Comparison of ENCODE assay signal across 30 mouse cellular contexts in genomic region chr3:147153456-147153855, GRCm38 (mm10).
DNase-seq lines count a peak whose midpoint lies in the region; ATAC-seq and TF ChIP-seq lines count a peak whose summit lies in the region.
"Had no signal": no experiment of that assay in that cellular context is flagged by ENCODE, and none has a peak within 500 bp of the region (broad histone marks: within the 10 kb centered on the region; RNA-seq: fewer than 3 reads in every experiment).

No protein-coding gene starts in this region.

- no peaks in the 10 kb centered on the region for H3K27me3 ChIP-seq in midbrain, embryonic 11.5 days (ENCODE audit: control insufficient read depth, insufficient read depth, low read length)
- H3K27me3 ChIP-seq in midbrain, postnatal 0 days (ENCODE audit: insufficient read depth, low read length) = no peaks in the 10 kb centered on the region
- H3K27me3 ChIP-seq in limb, embryonic 14.5 days (ENCODE audit: control insufficient read depth, insufficient read depth, low read length) = no peaks in the 10 kb centered on the region
- H3K27me3 ChIP-seq: embryonic facial prominence, embryonic 12.5 days; hindbrain, embryonic 15.5 days; megakaryocyte, embryonic 14.5 days; midbrain, embryonic 13.5 days; neural tube, embryonic 15.5 days; stomach, embryonic 15.5 days had no signal

- no peak overlapping the region for H3K4me2 ChIP-seq in midbrain, embryonic 11.5 days
- no peak overlapping the region for H3K4me2 ChIP-seq in midbrain, postnatal 0 days (ENCODE audit: low read depth, low read length, poor library complexity, severe bottlenecking)
- no peak overlapping the region for H3K4me2 ChIP-seq in limb, embryonic 14.5 days (replicated peaks; ENCODE audit: low read depth, low read length, severe bottlenecking)
- H3K4me2 ChIP-seq: embryonic facial prominence, embryonic 12.5 days; heart, embryonic 11.5 days; hindbrain, embryonic 15.5 days; liver, embryonic 11.5 days; midbrain, embryonic 13.5 days; neural tube, embryonic 15.5 days; stomach, embryonic 15.5 days had no signal

- intact Hi-C loops in heart, postnatal 36 days (cut with DNase I) = no loop called here

- H3K27ac ChIP-seq in midbrain, embryonic 11.5 days (ENCODE audit: low read depth, low read length) = no peak overlapping the region
- no peak overlapping the region for H3K27ac ChIP-seq in midbrain, postnatal 0 days (ENCODE audit: low read depth, low read length)
- 0 out of 2 replicates have a peak overlapping the region, but pooled peaks have one; percentile 45 for H3K27ac ChIP-seq in limb, embryonic 14.5 days (replicated peaks; ENCODE audit: low read depth, low read length)
- H3K27ac ChIP-seq: hindbrain, embryonic 15.5 days; kidney, postnatal 0 days; midbrain, embryonic 13.5 days; neural tube, embryonic 15.5 days; stomach, embryonic 15.5 days had no signal

- no peaks in the 10 kb centered on the region for H3K4me1 ChIP-seq in midbrain, embryonic 11.5 days (ENCODE audit: control insufficient read depth, insufficient read depth, low read length)
- H3K4me1 ChIP-seq in midbrain, postnatal 0 days (ENCODE audit: insufficient read depth, low read length) = no peaks in the 10 kb centered on the region
- peaks cover 10% of the 10 kb centered on the region; the same call in 1 of the 2 replicates for H3K4me1 ChIP-seq in limb, embryonic 14.5 days (ENCODE audit: control insufficient read depth, insufficient read depth, low read length)
- H3K4me1 ChIP-seq: embryonic facial prominence, embryonic 12.5 days; hindbrain, embryonic 15.5 days; megakaryocyte, embryonic 14.5 days; midbrain, embryonic 13.5 days; neural tube, embryonic 15.5 days; stomach, embryonic 15.5 days had no signal

- WGBS in midbrain, embryonic 11.5 days = 80% methylated on average over 3 of the region's 3 CpGs
- 78% methylated on average over 3 of the region's 3 CpGs for WGBS in midbrain, postnatal 0 days
- 20% methylated on average over 3 of the region's 3 CpGs for WGBS in limb, embryonic 14.5 days

- no peak overlapping the region for H3K4me3 ChIP-seq in midbrain, embryonic 11.5 days (ENCODE audit: low read depth, low read length)
- H3K4me3 ChIP-seq in midbrain, postnatal 0 days (ENCODE audit: low read depth, low read length) = no peak overlapping the region
- H3K4me3 ChIP-seq in limb, embryonic 14.5 days (replicated peaks; ENCODE audit: low read length) = no peak overlapping the region
- H3K4me3 ChIP-seq: embryonic facial prominence, embryonic 12.5 days; hindbrain, embryonic 15.5 days; megakaryocyte, embryonic 14.5 days; midbrain, embryonic 13.5 days; neural tube, embryonic 15.5 days; stomach, embryonic 15.5 days had no signal

- H3K9ac ChIP-seq in midbrain, embryonic 11.5 days (ENCODE audit: low read length) = no peak overlapping the region
- no peak overlapping the region for H3K9ac ChIP-seq in midbrain, postnatal 0 days (replicated peaks; ENCODE audit: low read length, poor library complexity, severe bottlenecking)
- H3K9ac ChIP-seq in limb, embryonic 14.5 days (ENCODE audit: low read depth, low read length, severe bottlenecking) = no peak overlapping the region
- H3K9ac ChIP-seq: embryonic facial prominence, embryonic 12.5 days; hindbrain, embryonic 15.5 days; midbrain, embryonic 13.5 days; neural tube, embryonic 15.5 days; stomach, embryonic 15.5 days had no signal

- no peak for TF ChIP-seq POLR2A in limb, embryonic 14.5 days (IDR thresholded peaks at IDR 0.05; ENCODE audit: borderline replicate concordance, extremely low read depth, insufficient read depth, insufficient read length)

- H3K9me3 ChIP-seq in midbrain, embryonic 11.5 days (ENCODE audit: control insufficient read depth, low read length) = no peaks in the 10 kb centered on the region
- no peaks in the 10 kb centered on the region for H3K9me3 ChIP-seq in midbrain, postnatal 0 days (ENCODE audit: low read length)
- H3K9me3 ChIP-seq in limb, embryonic 14.5 days (ENCODE audit: control insufficient read depth, low read length) = no peaks in the 10 kb centered on the region
- H3K9me3 ChIP-seq: embryonic facial prominence, embryonic 12.5 days; hindbrain, embryonic 15.5 days; midbrain, embryonic 13.5 days; neural tube, embryonic 15.5 days; stomach, embryonic 15.5 days had no signal

- DNase-seq in midbrain, embryonic 11.5 days (ENCODE audit: low spot score, missing footprints) = peak; percentile 72
- DNase-seq in midbrain, postnatal 0 days (ENCODE audit: low spot score) = no peak
- DNase-seq in forelimb bud, embryonic 11.5 days (ENCODE audit: low read depth, low spot score) = peak; percentile 74
- peak; percentile 11 for DNase-seq in limb, embryonic 14.5 days (ENCODE audit: low spot score)
- DNase-seq in MN1 (ENCODE audit: low spot score) = no peak
- DNase-seq in heart, postnatal 36 days = no peak
- DNase-seq in ovary, postnatal 14 days (ENCODE audit: low spot score) = no peak
- DNase-seq: adrenal gland, adult 2 months; cerebellum, adult 8-10 months; cerebellum, postnatal 25 days; gastrocnemius, postnatal 25 days; heart, adult 18-20 months; kidney, adult 8-10 months; kidney, postnatal 4 days; layer of hippocampus, postnatal 36 days; left cerebral cortex, postnatal 4 days; lung, postnatal 36 days; right cerebral cortex, postnatal 25 days; thymus, postnatal 14 days had no signal

- TF ChIP-seq CTCF in midbrain, postnatal 0 days (IDR thresholded peaks at IDR 0.05) = no peak

- no peaks in the 10 kb centered on the region for H3K36me3 ChIP-seq in midbrain, embryonic 11.5 days (ENCODE audit: control insufficient read depth, insufficient read depth, low read length)
- no peaks in the 10 kb centered on the region for H3K36me3 ChIP-seq in midbrain, postnatal 0 days (ENCODE audit: insufficient read depth, low read length)
- H3K36me3 ChIP-seq in limb, embryonic 14.5 days (ENCODE audit: control insufficient read depth, insufficient read depth, low read length) = no peaks in the 10 kb centered on the region
- H3K36me3 ChIP-seq: embryonic facial prominence, embryonic 12.5 days; hindbrain, embryonic 15.5 days; midbrain, embryonic 13.5 days; neural tube, embryonic 15.5 days; stomach, embryonic 15.5 days had no signal

- ATAC-seq in midbrain, embryonic 11.5 days (ENCODE audit: low FRiP score) = no peak
- ATAC-seq in midbrain, postnatal 0 days (ENCODE audit: low FRiP score) = no peak
- no peak for ATAC-seq in limb, embryonic 14.5 days (ENCODE audit: low FRiP score, low read depth)
- ATAC-seq: activated CD4-positive, CD25-positive, alpha-beta regulatory T cell, adult 4 months; forebrain, embryonic 14.5 days; midbrain, embryonic 13.5 days had no signal

Comparison
In these comparisons a context has a peak if more than half of its experiments do, and no peak if none do; other contexts are left out.
1. DNase-seq: peak in midbrain, embryonic 11.5 days (single experiment), forelimb bud, embryonic 11.5 days (single experiment) and limb, embryonic 14.5 days (single experiment); none in midbrain, postnatal 0 days (single experiment), MN1 (single experiment), heart, postnatal 36 days (0 of 2) and ovary, postnatal 14 days (single experiment).